Mouse (Mus musculus) layer of hippocampus, adult 11-12 months (tissue): Measurements from ENCODE around the gene H60b.
"Not testable (repeated sequence)": the region's sequence is repeated elsewhere in the genome, so short reads cannot be mapped to it uniquely, and the experiment has no call there.

Experiments
- DNase-seq: peaks from one replicate; pipeline ENCODE4 v3.0.0; 2022; ENCODE audit warnings: low spot score

Gene H60b

DNA sequence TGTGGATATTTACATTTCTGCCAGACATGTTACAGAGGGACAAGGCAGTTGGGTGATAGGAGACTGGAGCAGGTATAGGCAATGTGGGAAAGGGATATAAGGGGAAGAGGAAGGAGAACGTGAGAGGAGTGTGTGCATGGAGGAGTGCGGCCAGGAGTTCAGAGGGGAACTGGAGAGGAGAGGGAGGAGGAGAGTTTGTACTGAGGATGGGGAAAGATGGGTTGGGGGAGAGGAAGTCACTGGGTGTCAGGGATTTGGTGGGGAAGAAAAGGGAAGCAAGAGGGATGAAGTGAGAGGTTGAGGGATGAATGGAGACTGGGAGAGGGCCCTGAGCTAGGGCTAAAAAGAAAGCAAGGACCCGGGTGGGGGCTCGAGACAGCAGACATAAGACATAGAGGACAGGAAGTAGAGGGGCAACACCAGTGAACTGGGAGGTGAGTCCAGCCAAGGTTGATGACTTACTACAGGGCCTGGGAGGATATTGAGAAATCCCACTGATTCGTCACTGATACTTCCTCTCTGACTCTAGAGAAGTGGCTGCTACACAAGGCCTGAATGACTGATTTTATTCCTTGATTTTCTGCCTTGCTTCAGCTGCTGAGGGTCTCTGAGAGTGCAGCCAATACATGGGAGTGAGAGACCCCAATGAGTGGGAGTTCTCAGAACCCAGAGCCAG lies 7.1 kb downstream of the H60b start:
- DNase-seq = not testable (repeated sequence)

DNA sequence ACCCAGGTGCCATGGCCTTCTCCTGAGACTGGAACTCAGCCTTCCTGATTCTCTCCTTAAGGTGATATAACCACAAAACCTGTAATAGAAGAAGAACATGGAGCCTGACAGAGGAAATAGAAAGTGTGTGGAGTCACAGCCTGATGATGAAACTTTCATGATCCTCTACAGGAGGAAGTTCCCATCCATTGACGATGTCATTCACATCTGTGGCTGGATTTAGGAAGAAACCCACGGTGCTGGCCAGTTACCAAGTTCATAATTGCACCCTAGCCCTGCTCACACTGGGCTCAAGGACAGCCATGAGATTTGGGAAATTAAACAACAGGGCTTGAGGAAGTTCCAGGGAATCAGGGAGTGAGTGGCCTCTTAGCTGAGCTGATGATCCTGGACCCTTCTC lies 7.6 kb downstream of the H60b start:
- DNase-seq = not testable (repeated sequence)

DNA sequence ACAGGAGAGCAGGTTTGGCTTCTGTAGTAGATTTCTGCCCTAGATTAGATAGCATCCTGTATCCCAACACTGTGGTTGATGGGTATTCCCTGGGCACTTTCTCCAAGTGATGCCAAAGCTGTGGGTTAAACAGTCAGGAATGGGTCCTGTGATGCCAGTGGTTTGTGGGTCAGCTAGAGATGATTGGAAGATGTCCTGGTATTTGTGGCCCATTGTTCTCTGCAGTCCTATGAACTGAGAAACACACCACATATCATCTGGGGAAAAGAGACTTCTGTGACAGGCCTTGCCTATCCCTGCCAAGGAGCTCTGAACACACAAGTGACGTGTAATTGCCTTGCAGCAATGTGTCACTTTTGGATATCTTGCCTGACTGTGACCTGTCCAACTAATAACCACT lies 8.7 kb downstream of the H60b start:
- not testable (repeated sequence) for DNase-seq

DNA sequence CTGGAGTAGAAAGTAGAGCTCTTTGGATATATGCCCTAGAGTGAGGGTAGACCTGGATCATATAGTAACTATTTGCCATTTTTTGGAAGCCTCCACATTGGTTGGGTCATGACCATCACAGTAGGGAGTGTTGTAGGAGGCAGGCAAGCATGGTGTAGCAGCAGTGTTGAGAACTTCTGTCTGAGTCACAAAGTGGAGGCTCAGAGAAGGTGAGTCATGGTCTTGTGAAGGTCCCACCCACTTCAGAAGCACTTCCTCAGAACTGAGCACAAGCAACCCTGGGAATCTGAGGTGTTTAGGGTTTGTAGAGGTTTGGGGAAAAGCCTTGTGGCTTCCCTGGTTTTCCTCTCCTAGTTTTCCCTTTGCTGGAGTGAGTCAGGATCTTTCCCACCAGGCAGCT lies 10.7 kb downstream of the H60b start:
- not testable (repeated sequence) for DNase-seq

- DNase-seq = not testable (repeated sequence)
Observed at GRCm38 (mm10) chr10:22172431-22173334, 14.3 kb downstream of the H60b start.

GRCm38 (mm10) chr10:22173335-22174189 lies 15.2 kb downstream of the H60b start:
- not testable (repeated sequence) for DNase-seq

GRCm38 (mm10) chr10:22174190-22174487 lies 15.8 kb downstream of the H60b start:
- DNase-seq = not testable (repeated sequence)

DNA sequence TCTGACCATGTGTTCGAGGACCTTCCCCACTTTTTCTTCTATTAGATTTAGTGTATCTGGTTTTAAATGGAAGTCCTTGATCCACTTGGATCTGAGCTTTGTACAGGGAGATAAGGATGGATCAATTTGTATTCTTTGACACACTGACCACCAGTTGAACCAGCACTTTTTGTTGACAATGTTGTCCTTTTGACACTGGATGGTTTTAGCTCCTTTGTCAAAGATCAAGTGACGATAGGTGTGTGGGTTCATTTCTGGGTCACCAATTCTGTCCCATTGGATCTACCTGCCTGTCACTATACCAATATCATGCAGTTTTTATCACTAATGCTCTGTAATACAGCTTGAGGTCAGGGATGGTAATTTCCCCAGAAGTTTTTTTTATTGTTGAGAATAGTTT lies 18.1 kb downstream of the H60b start:
- not testable (repeated sequence) for DNase-seq

- DNase-seq = not testable (repeated sequence)
Observed at GRCm38 (mm10) chr10:22191035-22191434, 32.6 kb downstream of the H60b start.

- DNase-seq = not testable (repeated sequence)
Observed at GRCm38 (mm10) chr10:22201352-22201751, 43.0 kb downstream of the H60b start.

DNA sequence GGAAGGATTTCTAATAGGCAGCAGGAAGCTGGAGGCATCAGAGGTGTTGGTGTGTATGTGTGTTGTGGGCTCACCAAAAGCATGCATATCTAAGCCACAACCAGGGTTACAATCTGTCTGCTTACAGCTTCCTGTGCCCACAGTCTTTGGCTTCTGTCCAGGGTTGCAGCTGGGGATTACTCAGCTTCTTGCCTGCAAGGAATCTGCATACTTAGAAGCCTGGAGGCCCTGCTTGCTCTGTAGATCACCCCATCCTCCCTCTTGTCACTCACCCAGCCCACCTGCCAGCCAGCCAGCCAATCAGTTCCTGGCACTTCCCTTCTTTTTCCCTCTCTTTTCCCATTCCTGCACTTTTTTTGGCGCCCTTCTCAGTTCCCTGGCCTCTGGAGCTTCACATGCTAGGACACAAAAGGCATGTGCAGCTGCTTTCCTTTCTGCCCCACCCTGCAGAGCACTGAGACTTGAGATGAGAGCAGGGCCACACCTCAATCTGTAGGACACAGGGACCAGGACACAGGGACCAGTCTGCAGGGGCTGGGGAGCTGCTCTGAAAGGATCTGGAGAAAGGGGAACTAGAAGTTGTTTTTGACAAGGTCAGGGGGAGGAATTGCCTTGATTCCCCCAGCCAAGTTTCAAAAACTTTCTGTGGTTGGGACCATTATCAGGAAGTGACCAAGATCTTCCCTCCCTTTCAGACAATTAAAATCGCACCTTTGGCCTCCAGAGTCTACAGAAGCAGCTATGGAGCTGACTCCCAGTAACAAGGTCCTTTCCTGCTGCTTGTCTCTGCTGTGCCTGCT lies 44.6 kb downstream of the H60b start:
- DNase-seq = not testable (repeated sequence)

GRCm38 (mm10) chr10:22206443-22206842 lies 48.1 kb downstream of the H60b start:
- DNase-seq = not testable (repeated sequence)

- DNase-seq = peak; percentile 41
Observed at GRCm38 (mm10) chr10:22212012-22212696, 53.8 kb downstream of the H60b start.

DNA sequence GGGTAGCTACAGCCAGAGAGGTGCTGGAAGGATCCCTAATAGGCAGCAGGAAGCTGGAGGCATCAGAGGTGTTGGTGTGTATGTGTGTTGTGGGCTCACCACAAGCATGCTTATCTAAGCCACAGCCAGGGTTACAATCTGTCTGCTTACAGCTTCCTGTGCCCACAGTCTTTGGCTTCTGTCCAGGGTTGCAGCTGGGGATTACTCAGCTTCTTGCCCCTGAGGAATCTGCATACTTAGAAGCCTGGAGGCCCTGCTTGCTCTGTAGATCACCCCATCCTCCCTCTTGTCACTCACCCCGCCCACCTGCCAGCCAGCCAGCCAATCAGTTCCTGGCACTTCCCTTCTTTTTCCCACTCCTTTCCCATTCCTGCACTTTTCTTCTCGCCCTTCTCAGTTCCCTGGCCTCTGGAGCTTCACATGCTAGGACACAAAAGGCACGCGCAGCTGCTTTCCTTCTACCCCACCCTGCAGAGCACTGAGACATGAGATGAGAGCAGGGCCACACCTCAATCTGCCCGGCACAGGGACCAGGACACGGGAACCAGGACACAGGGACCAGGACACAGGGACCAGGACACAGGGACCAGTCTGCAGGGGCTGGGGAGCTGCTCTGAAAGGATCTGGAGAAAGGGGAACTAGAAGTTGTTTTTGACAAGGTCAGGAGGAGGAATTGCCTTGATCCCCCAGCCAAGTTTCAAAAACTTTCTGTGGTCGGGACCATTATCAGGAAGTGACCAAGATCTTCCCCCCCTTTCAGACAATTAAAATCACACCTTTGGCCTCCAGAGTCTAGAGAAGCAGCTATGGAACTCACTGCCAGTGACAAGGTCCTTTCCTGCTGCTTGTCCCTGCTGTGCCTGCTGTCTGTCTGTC lies 65.3 kb downstream of the H60b start:
- DNase-seq = not testable (repeated sequence)

GRCm38 (mm10) chr10:22265060-22265459 lies 106.7 kb downstream of the H60b start:
- no peak for DNase-seq

- DNase-seq = not testable (repeated sequence)
Observed at GRCm38 (mm10) chr10:22270879-22271786, 112.7 kb downstream of the H60b start.

DNA sequence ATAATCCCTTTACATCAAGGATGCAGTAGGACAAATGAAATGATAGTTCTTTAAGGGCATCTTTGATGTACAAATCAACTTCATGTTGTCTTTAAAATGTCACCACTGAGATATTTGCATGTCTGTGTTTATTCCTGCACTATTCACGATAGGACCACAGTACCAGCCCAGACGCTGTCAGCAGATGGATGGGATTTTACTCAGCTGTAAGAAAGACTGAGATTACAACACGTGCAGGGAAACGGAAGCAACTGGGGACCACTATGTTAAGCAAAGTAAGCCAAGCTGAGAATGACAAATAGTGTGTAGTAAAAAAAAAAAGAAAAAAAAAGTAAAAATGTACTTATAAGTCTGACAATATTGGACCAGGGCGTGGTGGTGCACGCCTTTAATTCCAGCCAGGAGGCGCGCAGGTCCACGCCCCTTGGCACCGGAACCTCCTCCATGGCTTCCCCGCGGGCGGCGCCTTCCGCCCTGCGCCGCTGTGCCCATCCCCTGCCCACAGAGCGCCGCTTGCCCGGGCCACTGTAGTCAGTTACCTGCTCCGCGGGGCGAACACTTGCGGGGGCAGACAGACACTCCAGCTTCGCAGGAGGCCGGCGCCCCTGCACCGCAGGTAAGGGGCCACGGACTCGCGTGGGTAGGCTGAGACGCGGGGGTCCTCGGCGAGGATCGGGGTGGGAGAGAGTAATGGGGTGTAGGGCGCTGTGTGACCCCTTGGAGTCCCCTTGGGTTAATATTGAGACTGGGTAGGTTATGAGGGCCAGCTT lies 114.7 kb downstream of the H60b start:
- not testable (repeated sequence) for DNase-seq
